Mouse (Mus musculus): ENCODE results near the gene Adprm.

The Adprm gene

DNA sequence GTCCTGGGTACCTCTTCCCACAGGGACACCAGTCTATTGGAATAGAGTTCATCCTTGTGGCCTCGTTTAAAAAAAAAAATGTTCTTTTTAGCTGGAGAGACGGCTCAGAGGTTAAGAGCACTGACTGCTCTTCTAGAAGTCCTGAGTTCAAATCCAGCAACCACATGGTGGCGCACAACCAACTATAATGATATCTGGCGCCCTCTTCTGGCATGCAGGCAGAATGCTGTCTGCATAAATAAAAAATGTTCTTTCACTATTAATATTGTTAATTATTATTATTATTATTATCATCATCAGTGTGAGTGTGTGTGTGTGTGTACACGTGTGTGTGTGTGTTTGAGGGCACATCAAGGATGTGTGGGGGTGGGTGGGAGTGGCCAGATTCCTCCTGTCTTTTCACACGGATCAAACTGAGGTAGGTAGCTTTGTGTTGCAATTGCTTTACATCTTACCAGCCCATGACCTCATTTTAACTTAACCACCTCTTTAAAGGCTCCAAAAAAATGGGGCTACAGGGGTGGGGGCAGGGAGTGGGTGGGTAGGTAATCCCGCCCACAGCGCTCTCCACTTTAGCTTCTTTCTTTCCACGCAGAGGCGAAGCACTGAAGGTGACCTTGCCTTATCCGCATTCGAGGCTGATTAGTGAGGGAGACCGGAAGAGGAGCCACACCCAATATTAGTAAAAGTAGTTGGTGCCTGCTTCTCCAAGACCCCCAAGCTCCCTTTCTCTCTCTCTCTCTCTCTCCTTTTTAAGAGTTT lies 29.9 kb downstream of the Adprm start:
- peak; percentile 45 to 58 for DNase-seq

DNA sequence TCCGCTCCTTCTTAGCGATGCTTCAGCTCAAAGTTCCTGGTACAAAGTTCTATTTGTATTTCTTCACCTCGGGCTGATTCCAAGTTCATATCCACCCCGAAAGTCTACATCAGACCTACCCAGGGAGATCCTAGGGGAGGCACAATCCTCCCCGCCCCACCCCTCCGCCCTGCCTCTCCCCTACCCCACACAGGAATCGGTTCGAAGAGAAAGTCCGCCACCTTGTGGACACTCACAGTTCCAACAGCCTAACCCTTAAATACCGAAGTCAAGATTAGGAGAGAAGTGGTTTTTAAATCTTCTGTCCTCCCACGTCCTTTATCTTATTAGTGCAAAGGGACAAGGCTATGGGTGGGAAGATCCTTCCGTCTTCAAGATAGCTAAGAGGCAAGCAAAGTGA lies 31.4 kb downstream of the Adprm start:
- peak; percentile 84 to 87 for DNase-seq

- DNase-seq, result peak in 1 of 2 experiments; percentile 33
Observed at GRCm38 (mm10) chr11:67019711-67020475, 32.5 kb downstream of the Adprm start.

DNA sequence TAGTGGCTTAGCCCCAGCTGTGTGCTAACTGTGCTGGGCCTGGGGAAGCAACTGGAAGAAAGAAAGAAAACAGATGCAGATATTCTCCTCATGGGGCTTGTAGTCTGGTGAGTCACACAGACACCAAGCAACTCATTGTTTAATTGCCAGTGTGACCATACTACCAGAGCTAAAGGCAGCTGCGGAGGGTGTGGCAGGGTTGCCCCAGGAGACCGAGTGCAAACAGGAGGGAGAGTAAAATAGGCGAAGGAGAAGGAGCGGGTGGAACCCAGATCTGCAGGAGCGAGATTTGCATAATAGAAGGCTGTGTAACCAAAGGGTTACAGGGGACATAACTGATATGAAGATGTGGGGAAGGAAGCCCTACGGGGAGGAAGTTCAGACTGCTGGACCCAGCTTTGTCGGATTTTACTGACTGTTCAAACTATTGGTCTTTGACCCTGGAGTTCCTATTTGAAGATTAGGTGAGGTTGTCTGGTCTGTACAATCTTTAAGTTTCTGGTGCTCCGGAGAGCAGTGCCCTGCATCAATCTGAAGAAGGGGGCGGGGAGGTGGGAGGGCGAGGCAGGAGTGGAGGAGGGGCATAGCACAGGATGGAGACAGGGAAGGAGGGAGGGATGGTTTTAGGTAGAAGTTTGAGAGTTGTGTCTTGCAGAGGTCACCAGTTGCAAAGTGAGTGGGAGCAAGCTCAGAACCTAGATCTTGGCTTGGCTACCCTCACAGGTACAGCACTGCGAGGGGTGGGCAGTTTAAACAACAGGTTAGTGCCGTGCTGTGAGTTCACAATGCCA lies 34.4 kb downstream of the Adprm start:
- no peak for DNase-seq

DNA sequence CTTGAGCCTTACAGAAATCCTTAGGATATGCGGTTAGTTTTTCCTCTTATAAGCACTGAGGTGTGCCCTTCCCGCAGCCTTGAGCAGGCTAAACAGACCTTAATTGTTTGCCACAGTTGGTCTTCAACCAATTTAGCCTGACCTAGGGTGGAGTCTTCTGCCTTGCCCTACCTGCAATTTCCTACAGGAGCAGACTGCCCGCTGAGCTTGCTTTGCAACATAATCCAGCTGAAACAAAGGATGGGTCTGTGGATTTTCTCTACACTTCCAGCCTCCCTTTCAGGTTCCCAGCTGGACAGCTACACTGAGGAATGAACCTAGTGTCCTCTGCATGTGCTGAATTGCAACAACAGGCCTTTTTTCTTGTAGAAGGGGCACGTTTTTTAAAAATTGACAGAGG lies 40.8 kb downstream of the Adprm start:
- no peak for DNase-seq

DNA sequence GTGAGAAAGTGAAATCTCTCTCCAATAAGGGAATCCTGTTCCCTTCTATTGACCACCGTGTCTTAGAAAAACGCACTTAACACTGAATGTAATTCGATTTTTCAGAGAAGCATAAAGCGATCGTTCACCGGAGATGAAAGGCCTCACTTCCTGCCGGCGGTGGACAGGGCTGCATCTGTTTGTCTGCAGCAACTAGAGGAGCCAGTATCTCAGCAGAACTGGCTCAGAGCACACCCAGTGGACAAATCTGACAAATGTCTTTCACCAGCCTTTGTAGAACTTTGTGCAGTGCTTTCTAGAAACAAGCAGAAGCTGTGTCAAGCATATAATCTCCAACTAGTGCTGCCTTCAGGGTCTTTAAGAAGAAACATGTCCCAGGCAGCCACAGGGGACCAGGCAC lies 42.0 kb downstream of the Adprm start:
- peak; percentile 50 to 57 for DNase-seq

DNA sequence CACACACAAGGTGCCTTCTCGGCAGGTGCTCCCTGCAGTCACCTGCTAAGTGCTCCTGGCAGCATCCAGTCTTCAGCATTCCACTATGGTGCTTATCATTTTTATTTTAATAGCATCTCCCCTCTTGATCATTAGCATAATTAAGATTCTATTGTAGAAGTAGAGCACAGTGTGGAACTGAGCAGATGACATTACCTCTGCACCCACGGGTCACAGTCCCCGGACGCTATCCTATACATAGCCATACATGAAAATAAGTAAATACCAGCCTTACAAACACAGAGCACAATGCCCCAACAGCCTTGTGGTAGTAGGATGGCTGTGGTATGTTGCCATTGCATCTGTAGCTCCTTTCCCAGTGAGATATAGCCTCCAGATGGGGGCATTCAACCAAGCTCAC lies 43.9 kb downstream of the Adprm start:
- no peak for DNase-seq

DNA sequence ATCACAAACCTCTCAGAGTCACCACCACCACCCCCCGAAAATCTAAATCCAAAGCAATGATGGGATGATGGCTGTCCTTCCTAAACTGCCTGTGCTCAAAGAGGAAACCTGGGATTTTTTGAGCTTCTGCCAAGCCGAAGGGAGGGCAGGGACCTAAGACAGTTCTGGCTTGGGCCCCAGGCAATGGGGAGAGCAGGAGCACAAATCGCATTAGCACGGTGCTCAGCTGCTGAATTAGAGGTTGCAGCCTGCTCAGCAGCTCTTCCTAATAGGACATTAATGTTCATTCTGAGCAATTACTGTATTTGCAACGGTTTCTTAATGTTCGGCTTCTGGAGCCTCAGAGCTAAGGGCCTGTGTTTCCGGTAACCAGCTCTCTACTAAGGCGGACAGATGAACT lies 44.4 kb downstream of the Adprm start:
- peak; percentile 81 to 82 for DNase-seq

DNA sequence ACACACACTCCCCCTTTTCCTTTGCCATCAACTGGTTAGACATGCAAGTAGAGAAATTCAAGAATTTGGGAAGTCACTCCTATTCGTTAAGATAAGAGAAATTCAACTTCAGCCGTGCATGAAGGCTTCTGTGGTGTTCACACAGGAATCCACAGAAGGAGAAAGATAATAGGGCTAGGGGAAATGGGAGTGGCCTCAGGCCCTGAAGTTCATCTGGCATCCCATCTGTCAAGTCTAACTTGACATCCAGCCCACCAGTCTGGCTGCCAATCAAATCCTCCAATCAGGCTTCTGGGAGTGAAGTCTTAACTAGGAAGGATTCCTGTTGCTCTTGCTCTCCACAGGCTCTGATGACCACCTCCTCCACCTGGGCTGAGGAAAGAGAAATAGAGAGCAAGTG lies 49.5 kb downstream of the Adprm start:
- DNase-seq, result peak; percentile 73 to 82

DNA sequence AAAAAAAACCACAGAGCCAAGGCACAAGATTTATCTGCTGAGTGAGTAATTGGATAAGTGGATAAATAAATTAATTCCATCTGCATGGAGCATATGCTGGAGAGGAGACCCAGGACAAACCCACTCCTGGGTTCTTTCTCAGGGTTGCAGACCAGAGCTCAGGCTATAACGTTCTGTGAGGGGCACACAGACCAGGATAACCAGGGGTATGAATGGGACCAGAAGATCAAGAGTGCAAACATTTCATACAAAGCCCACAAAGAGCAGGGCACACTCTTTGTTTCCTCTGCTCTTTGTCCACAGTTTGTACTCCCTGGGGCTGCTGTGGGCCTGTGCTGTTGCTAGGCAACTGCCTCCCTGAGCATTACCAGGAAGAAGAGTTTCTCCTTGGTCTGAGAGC lies 50.7 kb downstream of the Adprm start:
- DNase-seq, result peak in 1 of 2 experiments; percentile 38

GRCm38 (mm10) chr11:67000671-67001070 lies 51.7 kb downstream of the Adprm start:
- peak; percentile 41 to 52 for DNase-seq

- DNase-seq, result peak; percentile 76 to 78
Observed at GRCm38 (mm10) chr11:66998467-66999403, 53.7 kb downstream of the Adprm start.

DNA sequence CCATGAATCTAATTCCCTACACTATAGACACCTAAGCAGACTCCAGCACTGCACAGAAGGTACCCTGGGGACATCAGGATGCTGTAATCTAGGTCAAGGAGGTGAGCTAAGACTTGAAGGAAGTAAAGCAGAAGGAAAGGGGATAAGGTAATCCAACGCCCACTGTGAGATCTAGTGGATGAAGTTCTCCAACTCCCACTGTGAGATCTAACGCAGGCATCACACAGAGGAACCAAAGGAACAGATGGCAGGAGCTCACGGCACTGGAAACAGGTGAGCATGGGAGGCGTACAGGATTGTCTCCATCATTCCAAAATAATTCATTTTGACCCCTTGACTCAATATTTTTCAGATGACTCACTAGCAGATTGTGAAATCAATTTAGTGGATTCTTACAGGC lies 55.9 kb downstream of the Adprm start:
- peak; percentile 37 to 45 for DNase-seq

GRCm38 (mm10) chr11:66993674-66994073 lies 58.7 kb downstream of the Adprm start:
- DNase-seq, result peak; percentile 77 to 85

DNA sequence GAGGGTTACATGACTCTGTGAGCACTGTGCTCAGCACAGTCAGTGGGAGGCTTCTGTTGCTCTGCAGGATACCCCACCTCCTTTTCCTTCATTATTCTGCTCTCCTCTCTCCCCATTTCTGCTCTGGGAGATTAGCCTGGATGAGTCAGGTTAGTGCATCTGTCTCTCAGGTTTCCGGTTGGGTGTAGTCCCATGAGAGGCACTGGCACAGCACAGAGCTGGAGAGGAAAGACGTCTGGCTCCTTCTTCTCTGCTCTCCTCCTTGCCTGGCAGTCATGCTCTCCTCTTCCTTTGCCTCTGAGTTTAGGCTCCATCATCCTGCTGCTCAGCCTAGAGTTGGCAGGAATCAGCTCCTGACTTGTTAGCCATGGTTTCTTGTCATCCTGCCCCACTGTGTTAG lies 60.2 kb downstream of the Adprm start:
- peak; percentile 34 to 45 for DNase-seq

Data from cerebellum, postnatal 10 days (tissue).